Mouse (Mus musculus): ENCODE results near the gene Prkcz.

GRCm38 (mm10) chr4:155306356-155307242 is 54.6 kb downstream of the Prkcz start:
- TF ChIP-seq POLR2A (IDR thresholded peaks at IDR 0.05; ENCODE audit: low read depth, low read length): no peak; the same call in 1 of the 2 replicates
- TF ChIP-seq CTCF (conservative IDR thresholded peaks at IDR 0.05 in 1 of 2, IDR thresholded peaks at IDR 0.05 in 1 of 2; ENCODE audit: low read depth in 2 of 2, low read length in 2 of 2): no peak
- no peak for TF ChIP-seq E2F4 (IDR thresholded peaks at IDR 0.05; ENCODE audit: insufficient replicate concordance, low read depth, low read length)
